Mouse (Mus musculus) kidney, adult 2 months (tissue): ENCODE measurements at regions not wholly inside any gene's neighbourhood (a gene's known extent, or its start where the extent isn't known, plus 50 kb on each side); places are given as distances from the start of the nearest gene placed in this dataset.

ENCODE experiments used
- DNase-seq: peaks from one replicate; pipeline ENCODE4 v3.0.0; 2021
- H3K27ac ChIP-seq: fragments of 200-500 bp; 2 replicates; pipeline ENCODE4 v1.5.1; 2012; ENCODE audit warnings: low read depth, low read length, control low read depth, inconsistent platforms; ENCODE audit not compliant: insufficient read depth
- H3K27me3 ChIP-seq: fragments of 200-500 bp; replicated peaks from 2 replicates; pipeline ENCODE4 v1.6.1; 2012; ENCODE audit warnings: mild to moderate bottlenecking, moderate library complexity, low read length, inconsistent platforms; ENCODE audit not compliant: control insufficient read depth, insufficient read depth
- H3K36me3 ChIP-seq: fragments of 200-500 bp; 2 replicates; pipeline ENCODE4 v1.6.1; 2012; ENCODE audit warnings: mild to moderate bottlenecking, moderate library complexity, low read length, inconsistent platforms; ENCODE audit not compliant: control insufficient read depth, insufficient read depth
- H3K4me1 ChIP-seq: fragments of 200-500 bp; 2 replicates; pipeline ENCODE4 v1.6.1; 2011; ENCODE audit warnings: low read length; ENCODE audit not compliant: control insufficient read depth, insufficient read depth
- H3K4me3 ChIP-seq: fragments of 200-500 bp; 2 replicates; pipeline ENCODE4 v1.5.1; 2011; ENCODE audit warnings: mild to moderate bottlenecking, low read depth, low read length, control low read depth; ENCODE audit not compliant: insufficient read depth
- CTCF ChIP-seq: fragments of 200-500 bp; conservative IDR thresholded peaks from 2 replicates; pipeline ENCODE4 v1.5.1; 2011; ENCODE audit warnings: low read depth, mild to moderate bottlenecking, control low read depth, low read length, moderate library complexity, mixed read lengths; ENCODE audit not compliant: insufficient read depth, insufficient read length
- POLR2A ChIP-seq: fragments of 200-500 bp; IDR thresholded peaks from one replicate; pipeline ENCODE4 v1.6.1; 2011; ENCODE audit warnings: low read depth, low read length, control low read depth
- WGBS: fragments of 180-500 bp; shearing (Covaris S2); methylation state at CpG from one replicate; pipeline ENCODE4 v1.1.7; 2018; 5-methylcytosine and 5-hydroxymethylcytosine counted together

GRCm38 (mm10) chr5:42969621-42970020, 263.3 kb upstream of the Cpeb2 start:
- Histone ChIP-seq H3K4me1 (0 out of 2 replicates have a peak, but pooled peaks cover 3% of the 10 kb centered on the region), H3K36me3 (no peaks in the 10 kb centered on the region), H3K4me3 (no peak overlapping the region), H3K27ac (no peak overlapping the region), H3K27me3 (no peaks in the 10 kb centered on the region; the same call in 1 of the 2 replicates)
- no peak for DNase-seq
- WGBS: 42% methylated on average over 3 of the region's 3 CpGs
- TF ChIP-seq POLR2A: no peak
- no peak for TF ChIP-seq CTCF

- TF ChIP-seq POLR2A (no peak), CTCF (no peak)
- no peak for DNase-seq
- no peaks in the 10 kb centered on the region for H3K4me1 ChIP-seq
- H3K36me3 ChIP-seq: no peaks in the 10 kb centered on the region
- no peak overlapping the region for H3K27ac ChIP-seq
- H3K4me3 ChIP-seq: no peak overlapping the region
- WGBS: 92% methylated on average over 4 of the region's 4 CpGs
- no peaks in the 10 kb centered on the region for H3K27me3 ChIP-seq
Measured at GRCm38 (mm10) chr5:42977108-42977507, 255.9 kb upstream of the Cpeb2 start.

DNA sequence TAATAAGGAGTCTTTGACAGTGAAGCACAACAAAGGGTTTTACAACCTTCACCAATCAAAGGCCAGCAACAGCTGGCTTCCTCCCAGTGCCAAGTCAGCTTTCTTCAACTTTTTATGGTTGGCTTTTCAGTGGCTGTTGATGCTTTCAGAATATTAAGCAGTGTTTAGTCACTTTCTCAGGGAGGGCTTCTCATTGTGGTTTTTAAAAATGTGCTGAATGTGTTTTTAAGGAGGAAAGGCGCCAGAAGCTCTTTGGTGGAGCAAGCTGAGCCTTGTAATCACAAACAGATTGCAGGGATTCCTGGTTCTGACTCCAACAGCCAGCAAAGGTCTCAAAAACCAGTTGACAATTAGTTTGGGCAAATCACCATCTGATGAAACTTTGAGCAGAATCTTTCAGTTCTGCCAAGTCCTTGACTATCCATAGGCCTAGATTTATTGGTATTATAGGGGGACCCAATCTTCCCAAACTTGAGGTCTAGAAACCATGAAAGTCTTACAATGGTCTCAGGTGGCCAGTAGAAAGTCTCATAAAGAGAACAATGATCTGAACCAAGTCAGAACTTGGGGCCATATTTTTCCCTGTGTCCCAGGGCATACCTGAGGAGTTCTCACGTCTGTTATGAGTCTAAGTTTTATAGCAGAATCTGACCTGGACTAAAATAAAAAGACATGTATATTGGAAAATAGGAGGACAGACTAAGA, 251.9 kb upstream of the Cpeb2 start:
- H3K36me3 ChIP-seq: no peaks in the 10 kb centered on the region
- DNase-seq: no peak
- TF ChIP-seq CTCF: no peak
- no peak for TF ChIP-seq POLR2A
- WGBS: 78% methylated on average over 2 of the region's 2 CpGs
- H3K27ac ChIP-seq: no peak overlapping the region
- no peaks in the 10 kb centered on the region for H3K4me1 ChIP-seq
- H3K4me3 ChIP-seq: no peak overlapping the region
- H3K27me3 ChIP-seq: no peaks in the 10 kb centered on the region

- DNase-seq: no peak
- Histone ChIP-seq H3K4me1 (no peaks in the 10 kb centered on the region), H3K36me3 (no peaks in the 10 kb centered on the region), H3K27me3 (no peaks in the 10 kb centered on the region), H3K4me3 (no peak overlapping the region), H3K27ac (no peak overlapping the region)
- 78% methylated on average over 4 of the region's 4 CpGs for WGBS
- TF ChIP-seq POLR2A: no peak
- peak; percentile 15; the same call in 1 of the 2 replicates for TF ChIP-seq CTCF
Measured at GRCm38 (mm10) chr5:42986203-42986602, 246.8 kb upstream of the Cpeb2 start.

GRCm38 (mm10) chr5:42987710-42988466, 245.1 kb upstream of the Cpeb2 start:
- no peak overlapping the region for H3K27ac ChIP-seq
- no peak for DNase-seq
- 76% methylated on average over 3 of the region's 3 CpGs for WGBS
- H3K27me3 ChIP-seq: no peaks in the 10 kb centered on the region
- no peak overlapping the region for H3K4me3 ChIP-seq
- no peaks in the 10 kb centered on the region for H3K4me1 ChIP-seq
- TF ChIP-seq POLR2A (no peak), CTCF (no peak)
- no peaks in the 10 kb centered on the region for H3K36me3 ChIP-seq

- TF ChIP-seq POLR2A: no peak
- no peak for TF ChIP-seq CTCF
- WGBS: 54% methylated on average over 3 of the region's 3 CpGs
- no peak for DNase-seq
- H3K27me3 ChIP-seq: no peaks in the 10 kb centered on the region
- no peaks in the 10 kb centered on the region for H3K36me3 ChIP-seq
- H3K4me3 ChIP-seq: no peak overlapping the region
- no peak overlapping the region for H3K27ac ChIP-seq
- H3K4me1 ChIP-seq: no peaks in the 10 kb centered on the region
Measured at GRCm38 (mm10) chr5:42989287-42989686, 243.7 kb upstream of the Cpeb2 start.

DNA sequence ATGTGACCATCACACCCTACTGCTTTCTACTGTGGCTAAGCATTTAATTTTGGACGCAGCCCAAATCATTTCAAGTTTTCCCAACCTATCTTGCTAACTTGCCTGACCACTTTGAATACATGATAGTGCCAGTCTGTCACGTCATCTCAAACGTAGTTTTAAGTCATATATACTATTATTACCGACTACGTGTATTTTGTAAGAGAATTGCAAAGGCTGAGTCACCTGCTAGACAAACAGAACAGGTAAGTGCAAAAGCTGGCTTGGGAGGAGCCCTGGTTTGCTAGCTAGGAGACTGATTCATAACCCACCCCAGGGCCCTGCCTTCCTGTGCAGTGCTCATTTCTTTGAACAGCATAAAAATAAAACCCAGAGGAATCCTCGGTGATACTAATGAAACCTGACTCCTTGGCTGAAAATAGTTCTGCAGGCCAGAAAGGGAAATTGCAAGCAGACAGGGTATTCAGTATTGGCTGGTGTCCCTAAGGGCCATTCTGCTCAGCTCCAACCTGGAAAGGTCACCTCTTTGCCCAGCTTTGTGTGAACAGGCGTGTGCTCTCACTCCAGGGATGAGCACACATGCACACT, 208.9 kb upstream of the Cpeb2 start:
- Histone ChIP-seq H3K4me3 (no peak overlapping the region), H3K36me3 (no peaks in the 10 kb centered on the region), H3K27me3 (no peaks in the 10 kb centered on the region), H3K27ac (no peak overlapping the region), H3K4me1 (no peaks in the 10 kb centered on the region)
- no peak for TF ChIP-seq POLR2A
- peak; percentile 22 for DNase-seq
- WGBS: 69% methylated on average over 7 of the region's 7 CpGs
